Mouse (Mus musculus): Measurements from ENCODE around the gene Atp23.

Gene Atp23

DNA sequence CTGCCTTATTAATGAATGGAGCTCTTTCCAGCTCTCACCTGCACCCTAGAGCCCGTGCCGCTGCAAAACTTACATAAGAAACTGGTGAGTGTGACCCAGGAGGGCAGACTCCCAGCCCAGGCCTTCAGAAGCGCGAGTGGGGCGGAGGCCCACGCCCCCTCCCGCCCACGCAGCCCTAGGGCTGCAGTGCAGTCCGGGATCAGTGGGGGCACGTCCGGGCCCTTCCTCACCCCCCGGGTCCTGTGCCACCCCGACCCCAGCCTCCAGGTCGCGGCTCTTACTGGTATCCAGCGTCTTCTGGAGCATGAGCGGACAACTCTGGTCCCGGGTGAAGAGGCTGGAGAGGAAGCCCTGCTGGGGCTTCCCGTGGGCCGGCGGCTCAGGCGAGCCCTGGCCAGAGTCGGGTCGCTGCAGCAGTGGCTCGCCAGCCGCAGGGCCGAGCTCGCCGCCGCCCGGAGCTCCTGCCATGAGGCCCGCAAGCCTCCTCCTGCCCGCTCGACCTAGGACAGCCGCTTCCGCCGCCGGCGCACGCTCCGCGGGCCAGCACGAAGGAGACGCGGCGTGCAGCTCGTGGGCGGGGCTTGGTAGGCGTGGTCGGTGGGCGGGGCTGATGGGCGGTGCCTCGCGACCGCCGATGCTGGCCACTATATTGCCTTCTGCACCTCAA lies at the start of gene Atp23:
TSS of gene Atp23 (minus strand) at position 535 of the 667 bp plus-strand sequence.
- DNase-seq (ENCODE audit: inconsistent age in 2 of 2, low spot score in 1 of 2), result peak; percentile 94 to 98

DNA sequence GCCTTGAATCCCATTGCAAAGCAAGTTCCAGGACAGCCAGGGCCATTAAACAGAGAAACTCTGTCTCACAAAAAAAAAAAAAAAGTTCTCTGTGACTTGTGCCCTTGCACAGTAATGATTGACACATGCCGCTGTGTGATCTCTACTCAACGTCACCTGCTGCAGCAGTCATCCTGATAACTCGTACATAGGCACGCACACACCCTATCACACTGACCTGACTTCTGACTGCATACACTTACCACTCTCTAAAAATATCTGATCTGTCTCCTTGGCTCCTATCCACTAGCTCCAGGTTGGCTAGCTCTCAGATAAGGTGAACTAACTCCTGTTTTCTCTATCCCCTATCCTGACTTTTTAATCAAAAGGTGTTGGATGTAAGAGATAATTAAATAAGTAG lies 49.4 kb upstream of the Atp23 start:
- no peak for DNase-seq (ENCODE audit: inconsistent age in 2 of 2, low spot score in 1 of 2)

DNA sequence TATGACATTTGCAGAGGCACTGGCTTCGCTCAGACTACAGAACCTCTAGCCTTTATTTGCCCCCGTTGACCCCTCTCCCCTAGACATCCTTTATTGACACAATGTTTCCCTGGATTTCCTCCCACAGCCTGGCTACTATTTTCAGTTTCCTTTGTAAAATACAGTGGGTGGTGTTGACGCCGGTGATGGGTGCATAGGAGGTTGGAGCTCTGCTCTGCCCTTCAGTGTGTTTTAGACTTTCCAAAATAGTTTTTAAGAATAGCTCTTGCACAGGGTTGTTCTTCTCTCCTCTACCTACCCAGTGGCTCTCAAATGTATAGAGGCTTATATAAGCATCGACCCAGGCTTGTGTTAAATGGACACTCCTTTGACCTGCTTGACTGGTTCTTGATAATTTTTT lies 48.7 kb upstream of the Atp23 start:
- DNase-seq (ENCODE audit: inconsistent age in 2 of 2, low spot score in 1 of 2), result no peak

- DNase-seq (ENCODE audit: inconsistent age in 2 of 2, low spot score in 1 of 2), result no peak
Observed at GRCm38 (mm10) chr10:126945531-126945930, 44.4 kb upstream of the Atp23 start.

GRCm38 (mm10) chr10:126940949-126941348 lies 39.8 kb upstream of the Atp23 start:
- no peak for DNase-seq (ENCODE audit: inconsistent age in 2 of 2, low spot score in 1 of 2)

GRCm38 (mm10) chr10:126935556-126936381 lies 34.6 kb upstream of the Atp23 start:
- DNase-seq (ENCODE audit: inconsistent age in 2 of 2, low spot score in 1 of 2), result no peak

GRCm38 (mm10) chr10:126935121-126935520 lies 34.0 kb upstream of the Atp23 start:
- DNase-seq (ENCODE audit: inconsistent age in 2 of 2, low spot score in 1 of 2), result no peak

GRCm38 (mm10) chr10:126934561-126934960 lies 33.4 kb upstream of the Atp23 start:
- no peak for DNase-seq (ENCODE audit: inconsistent age in 2 of 2, low spot score in 1 of 2)

DNA sequence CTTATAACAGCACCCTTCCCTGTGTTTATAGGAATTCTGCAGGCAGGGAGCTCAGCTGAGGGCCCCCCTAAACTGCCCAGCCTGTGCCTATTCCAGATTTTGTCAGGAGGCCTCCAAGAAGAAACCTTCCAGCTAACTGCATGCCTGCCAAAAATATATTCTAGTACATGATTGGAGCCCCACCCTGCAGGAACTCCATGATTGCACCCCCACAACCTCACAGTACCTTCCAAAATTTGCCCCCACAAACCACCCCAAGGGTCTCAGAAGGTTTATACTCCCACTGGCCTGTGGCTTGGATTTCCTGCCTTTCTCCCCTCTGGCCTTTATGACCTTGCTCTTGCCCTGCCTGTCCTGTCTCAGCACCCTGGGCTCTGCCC lies 30.6 kb upstream of the Atp23 start:
- DNase-seq (ENCODE audit: inconsistent age in 2 of 2, low spot score in 1 of 2), result no peak

GRCm38 (mm10) chr10:126931123-126931759 lies 30.1 kb upstream of the Atp23 start:
- no peak for DNase-seq (ENCODE audit: inconsistent age in 2 of 2, low spot score in 1 of 2)

GRCm38 (mm10) chr10:126930270-126931121 lies 29.3 kb upstream of the Atp23 start:
- peak in 1 of 2 experiments; percentile 55 for DNase-seq (ENCODE audit: inconsistent age in 2 of 2, low spot score in 1 of 2)

DNA sequence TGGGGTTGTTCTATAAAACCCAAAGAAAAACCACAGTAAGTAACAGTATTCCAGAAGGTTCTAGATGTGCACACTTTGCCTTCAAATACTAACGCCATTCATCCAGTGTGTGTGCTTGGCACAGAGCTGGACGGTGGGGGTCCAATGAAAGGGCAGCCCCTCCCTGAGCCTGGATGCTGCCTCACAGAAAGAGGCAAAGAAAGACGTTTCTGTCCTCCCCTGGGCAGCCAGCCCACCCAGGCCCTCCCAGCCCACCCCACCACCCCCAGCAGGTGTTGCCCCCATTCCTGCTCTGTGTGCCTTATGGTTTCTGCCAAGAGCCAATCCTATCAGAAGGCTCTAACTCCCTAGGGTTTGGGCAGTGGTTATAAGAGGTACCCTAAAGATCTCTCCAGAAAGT lies 28.4 kb upstream of the Atp23 start:
- no peak for DNase-seq (ENCODE audit: inconsistent age in 2 of 2, low spot score in 1 of 2)

DNA sequence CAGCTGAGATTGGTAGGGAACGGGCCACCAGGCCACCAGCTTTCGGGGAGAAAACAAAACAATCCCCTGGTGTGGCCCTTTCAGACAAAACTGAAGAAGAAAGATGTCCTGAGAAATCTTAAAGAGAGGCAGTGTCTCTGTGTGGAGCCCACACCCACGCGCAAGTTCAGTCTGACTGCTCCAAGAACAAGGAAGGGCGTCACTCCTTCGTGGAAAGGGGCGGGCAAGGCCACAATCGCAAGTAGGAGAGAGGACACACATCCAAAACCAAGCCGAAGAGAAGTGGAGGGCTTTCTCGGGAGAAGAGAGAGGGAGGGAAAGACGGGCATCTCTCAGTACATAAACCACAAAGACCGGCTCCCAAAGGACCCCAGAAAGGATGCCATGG lies 27.7 kb upstream of the Atp23 start:
- DNase-seq (ENCODE audit: inconsistent age in 2 of 2, low spot score in 1 of 2), result peak; percentile 70 to 91

GRCm38 (mm10) chr10:126928011-126928818 lies 27.1 kb upstream of the Atp23 start:
- DNase-seq (ENCODE audit: inconsistent age in 2 of 2, low spot score in 1 of 2), result peak; percentile 89 to 95

- peak; percentile 37 to 64 for DNase-seq (ENCODE audit: inconsistent age in 2 of 2, low spot score in 1 of 2)
Observed at GRCm38 (mm10) chr10:126927101-126927961, 26.2 kb upstream of the Atp23 start.

GRCm38 (mm10) chr10:126925391-126925790 lies 24.2 kb upstream of the Atp23 start:
- DNase-seq (ENCODE audit: inconsistent age in 2 of 2, low spot score in 1 of 2), result no peak

DNA sequence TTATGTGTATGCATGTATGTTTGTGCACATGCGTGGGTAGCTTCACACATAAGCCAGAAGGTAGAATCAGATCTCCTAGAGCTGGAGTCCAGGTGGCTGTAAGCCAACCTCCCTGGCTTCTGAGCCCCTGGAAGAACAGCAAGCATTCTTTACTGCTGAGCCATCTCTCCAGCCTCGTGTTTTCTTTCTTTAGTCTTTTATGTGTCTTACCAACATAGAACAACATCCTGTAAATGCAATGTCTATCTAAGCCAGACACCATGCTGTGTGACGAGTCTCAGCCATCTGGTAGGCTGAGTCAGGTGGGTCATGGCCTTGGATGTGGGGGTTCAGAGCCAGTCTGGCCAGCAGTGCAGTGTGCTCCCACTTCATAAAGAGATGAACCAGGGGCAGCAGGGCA lies 22.9 kb upstream of the Atp23 start:
- peak; percentile 23 to 40 for DNase-seq (ENCODE audit: inconsistent age in 2 of 2, low spot score in 1 of 2)

DNA sequence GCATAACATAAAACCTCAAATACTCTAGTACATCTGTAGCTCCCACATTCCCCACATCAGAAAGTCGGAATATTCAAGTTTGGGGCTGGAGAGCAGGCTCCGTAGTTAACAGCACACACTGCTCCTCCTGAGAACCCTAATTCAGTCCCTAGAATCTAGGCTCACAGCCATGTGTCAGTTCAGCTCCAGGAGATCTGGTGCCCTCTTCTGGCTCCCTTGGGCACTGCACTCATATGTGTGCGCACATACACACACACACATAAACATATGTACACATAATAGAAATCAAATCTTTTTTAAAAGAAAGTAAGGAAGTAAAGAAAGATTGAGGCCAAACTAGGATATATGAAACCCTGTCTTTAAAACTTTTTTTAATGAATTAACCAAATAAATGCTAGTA lies 19.1 kb upstream of the Atp23 start:
- no peak for DNase-seq (ENCODE audit: inconsistent age in 2 of 2, low spot score in 1 of 2)

GRCm38 (mm10) chr10:126919067-126919466 lies 17.9 kb upstream of the Atp23 start:
- DNase-seq (ENCODE audit: inconsistent age in 2 of 2, low spot score in 1 of 2), result peak; percentile 90 to 98
